Mouse (Mus musculus) intestine, postnatal 0 days (tissue): ENCODE data around the gene Casc1. TPM values are rescaled to one million over a fixed set of nuclear protein-coding genes. Genes with fewer than 3 reads are reported as not detected.

Experiments
- ATAC-seq: fragments of 200-750 bp; cut with Nextera tagmentation; 2 replicates; pipeline ENCODE4 v1.8.0; 2017; ENCODE audit warnings: mild to moderate bottlenecking, moderate TSS enrichment, moderate library complexity
- H3K27ac ChIP-seq: fragments of 300-500 bp; sonication (generic); 2 replicates; pipeline ENCODE4 v1.5.1; 2014; ENCODE audit warnings: mild to moderate bottlenecking, low read depth, low read length, moderate library complexity
- H3K27me3 ChIP-seq: fragments of 300-500 bp; sonication (generic); replicated peaks from 2 replicates; pipeline ENCODE4 v1.6.1; 2014; ENCODE audit warnings: low read length, mixed read lengths; ENCODE audit not compliant: control insufficient read depth, insufficient read depth
- H3K36me3 ChIP-seq: fragments of 300-500 bp; sonication (generic); 2 replicates; pipeline ENCODE4 v1.6.1; 2014; ENCODE audit warnings: mild to moderate bottlenecking, moderate library complexity; ENCODE audit not compliant: control insufficient read depth, insufficient read depth
- H3K4me1 ChIP-seq: fragments of 300-500 bp; sonication (generic); replicated peaks from 2 replicates; pipeline ENCODE4 v1.6.1; 2014; ENCODE audit warnings: antibody characterized with exemption, low read length, mixed read lengths; ENCODE audit not compliant: control insufficient read depth, insufficient read depth
- H3K4me2 ChIP-seq: fragments of 300-500 bp; sonication (generic); replicated peaks from 2 replicates; pipeline ENCODE4 v1.6.1; 2014; ENCODE audit warnings: low read depth, mild to moderate bottlenecking, moderate library complexity
- H3K4me3 ChIP-seq: fragments of 300-500 bp; sonication (generic); 2 replicates; pipeline ENCODE4 v1.5.1; 2014; ENCODE audit warnings: low read depth, low read length
- H3K9ac ChIP-seq: fragments of 300-500 bp; sonication (generic); 2 replicates; pipeline ENCODE4 v1.6.1; 2014; ENCODE audit warnings: mild to moderate bottlenecking, low read depth, low read length
- H3K9me3 ChIP-seq: fragments of 300-500 bp; sonication (generic); 2 replicates; pipeline ENCODE4 v1.6.1; 2016; ENCODE audit warnings: mixed run types; ENCODE audit not compliant: control insufficient read depth
- CTCF ChIP-seq: sonication (generic); IDR thresholded peaks from 2 replicates; pipeline ENCODE4 v1.5.1; 2016; ENCODE audit warnings: low read depth, mild to moderate bottlenecking, control low read depth, antibody characterized with exemption, moderate library complexity
- WGBS: fragments of 180-500 bp; shearing (Covaris S2); extraction: QIAGEN DNeasy Blood & Tissue Kit; methylation state at CpG from one replicate; pipeline ENCODE4 v1.1.7; 2014; 5-methylcytosine and 5-hydroxymethylcytosine counted together
- polyA plus RNA-seq: library from polyadenylated mRNA; unstranded; fragments of >200 nt; fragmentation: Nextera tagmentation; extraction: Ambion mirVana; gene quantifications from 2 replicates; pipeline ENCODE4 v1.2.1, GENCODE M21; 2015

Gene Casc1
- polyA plus RNA-seq, 1 experiment from 2014 or later, result 0.08 TPM

DNA sequence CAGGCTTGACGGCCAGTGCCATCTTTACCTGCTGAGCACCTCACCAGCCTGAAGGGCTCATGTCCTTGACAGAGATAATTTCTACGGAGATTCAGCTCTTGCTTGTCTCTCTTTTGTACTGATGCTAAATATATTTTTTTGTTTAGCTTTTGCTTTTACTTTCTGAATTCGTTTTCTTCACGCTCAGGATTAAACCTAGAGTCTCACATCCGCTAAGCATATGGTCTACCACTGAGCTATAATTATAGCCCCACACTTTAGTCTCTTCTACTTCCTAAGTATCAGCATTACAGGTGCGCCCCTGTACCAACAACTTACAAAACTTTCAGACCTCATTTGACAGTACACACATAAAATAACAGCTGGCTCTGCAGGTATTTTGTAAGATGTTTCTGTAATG is 24.6 kb upstream of the Casc1 start:
- Histone ChIP-seq H3K4me1 (no peaks in the 10 kb centered on the region), H3K4me3 (no peak overlapping the region), H3K4me2 (no peak overlapping the region), H3K36me3 (peaks cover 21% of the 10 kb centered on the region), H3K9ac (no peak overlapping the region), H3K27me3 (no peaks in the 10 kb centered on the region), H3K9me3 (no peaks in the 10 kb centered on the region), H3K27ac (no peak overlapping the region)
- no peak for ATAC-seq
- WGBS, result 86% methylated on average over 6 of the region's 6 CpGs
- TF ChIP-seq CTCF, result no peak

DNA sequence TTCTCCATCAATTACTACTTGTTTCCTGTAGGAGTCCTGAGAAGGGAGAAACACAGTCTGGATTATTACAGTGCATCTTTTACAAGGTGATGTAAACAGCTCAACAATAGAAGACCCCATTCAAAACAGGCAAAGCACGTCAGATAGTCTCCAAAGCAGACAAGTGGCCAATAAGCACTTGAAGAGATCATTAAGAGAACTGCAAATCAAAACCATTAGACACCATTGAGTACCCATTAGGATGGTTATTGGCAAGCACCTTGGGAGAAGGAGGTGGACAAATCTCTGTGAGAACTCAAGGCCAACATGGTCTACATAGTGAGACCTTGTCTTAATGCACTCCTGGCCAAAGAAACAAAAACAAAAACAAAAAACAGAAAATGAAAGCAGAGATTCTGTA is 23.6 kb upstream of the Casc1 start:
- H3K9me3 ChIP-seq, result no peaks in the 10 kb centered on the region
- H3K36me3 ChIP-seq, result peaks cover 23% of the 10 kb centered on the region
- 87% methylated on average over 1 of the region's 1 CpGs for WGBS
- no peaks in the 10 kb centered on the region for H3K27me3 ChIP-seq
- H3K4me1 ChIP-seq, result no peaks in the 10 kb centered on the region
- no peak overlapping the region for H3K4me2 ChIP-seq
- no peak overlapping the region for H3K9ac ChIP-seq
- no peak for TF ChIP-seq CTCF
- no peak overlapping the region for H3K4me3 ChIP-seq
- no peak for ATAC-seq
- no peak overlapping the region for H3K27ac ChIP-seq

DNA sequence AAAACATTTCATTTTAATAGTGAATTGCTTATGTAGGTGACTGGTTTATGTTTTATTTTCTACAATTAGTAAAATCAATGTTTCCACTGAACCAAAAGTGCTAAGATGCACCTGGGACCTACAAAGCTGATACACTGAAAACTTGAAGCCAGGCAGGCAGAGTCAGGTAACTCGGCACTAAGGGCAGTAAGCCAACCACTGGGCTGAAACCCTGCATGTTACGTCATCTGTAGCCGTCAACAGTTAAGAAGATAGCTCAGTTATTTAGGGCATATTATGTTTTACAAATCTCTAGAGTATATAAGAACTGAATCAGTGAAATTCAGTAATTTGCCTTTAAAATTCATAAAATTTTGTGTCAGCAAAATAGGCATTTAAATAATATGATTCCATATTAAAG is 15.5 kb upstream of the Casc1 start:
- Histone ChIP-seq H3K9ac (no peak overlapping the region), H3K27me3 (no peaks in the 10 kb centered on the region), H3K4me3 (no peak overlapping the region), H3K27ac (no peak overlapping the region), H3K4me2 (no peak overlapping the region), H3K9me3 (no peaks in the 10 kb centered on the region), H3K4me1 (no peaks in the 10 kb centered on the region), H3K36me3 (peaks cover 24% of the 10 kb centered on the region; the same call in 1 of the 2 replicates)
- no peak for ATAC-seq
- 81% methylated on average over 3 of the region's 3 CpGs for WGBS
- no peak for TF ChIP-seq CTCF

DNA sequence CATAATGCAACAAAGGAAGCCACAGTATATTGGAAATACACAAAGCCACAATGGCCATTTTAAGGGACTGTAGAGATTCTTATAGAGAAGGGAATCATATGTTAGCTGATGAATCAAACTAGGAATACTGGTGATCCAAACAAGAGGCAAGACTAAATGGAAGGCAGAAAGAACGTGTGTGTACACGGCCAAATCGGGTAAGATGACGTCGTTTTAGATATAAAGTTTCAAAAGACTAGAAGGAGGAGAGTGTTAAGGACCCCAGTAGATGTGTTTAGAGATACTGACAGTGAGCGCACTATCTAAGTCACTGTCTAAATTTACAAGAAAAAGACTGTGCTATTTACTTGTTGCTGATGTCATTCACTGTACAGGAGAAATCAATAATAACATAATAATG is 13.4 kb upstream of the Casc1 start:
- Histone ChIP-seq H3K27me3 (no peaks in the 10 kb centered on the region), H3K4me2 (no peak overlapping the region), H3K27ac (no peak overlapping the region), H3K9me3 (no peaks in the 10 kb centered on the region), H3K36me3 (peaks cover 18% of the 10 kb centered on the region; the same call in 1 of the 2 replicates), H3K4me3 (no peak overlapping the region), H3K9ac (no peak overlapping the region), H3K4me1 (no peaks in the 10 kb centered on the region)
- TF ChIP-seq CTCF, result no peak
- ATAC-seq, result no peak
- WGBS, result 89% methylated on average over 6 of the region's 6 CpGs

DNA sequence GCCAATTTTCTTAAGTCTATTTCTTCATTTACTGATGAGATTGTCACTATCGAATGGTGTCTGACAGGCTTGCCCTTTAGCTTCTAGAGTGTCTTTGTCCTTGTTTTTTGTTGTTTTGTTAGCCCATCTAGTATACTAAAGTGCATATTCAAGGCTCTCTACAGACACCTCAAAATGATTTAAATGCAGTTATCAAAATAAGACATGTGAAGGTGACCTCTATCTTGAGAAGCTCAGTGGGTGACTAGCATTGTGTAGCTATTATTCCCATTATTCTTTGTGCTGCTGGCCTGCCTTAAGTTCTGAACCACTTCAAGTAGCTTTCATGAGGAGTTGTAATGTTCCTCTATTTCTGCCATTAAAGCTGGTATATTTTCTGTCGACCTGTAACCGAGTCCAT is 5.0 kb upstream of the Casc1 start:
- ATAC-seq, result no peak
- Histone ChIP-seq H3K9me3 (no peaks in the 10 kb centered on the region), H3K27ac (no peak overlapping the region), H3K4me3 (no peak overlapping the region), H3K4me2 (no peak overlapping the region), H3K4me1 (no peaks in the 10 kb centered on the region), H3K9ac (no peak overlapping the region), H3K36me3 (peaks cover 12% of the 10 kb centered on the region), H3K27me3 (no peaks in the 10 kb centered on the region)
- no peak for TF ChIP-seq CTCF
- whole genome bisulfite sequencing, result 91% methylated on average over 3 of the region's 3 CpGs

DNA sequence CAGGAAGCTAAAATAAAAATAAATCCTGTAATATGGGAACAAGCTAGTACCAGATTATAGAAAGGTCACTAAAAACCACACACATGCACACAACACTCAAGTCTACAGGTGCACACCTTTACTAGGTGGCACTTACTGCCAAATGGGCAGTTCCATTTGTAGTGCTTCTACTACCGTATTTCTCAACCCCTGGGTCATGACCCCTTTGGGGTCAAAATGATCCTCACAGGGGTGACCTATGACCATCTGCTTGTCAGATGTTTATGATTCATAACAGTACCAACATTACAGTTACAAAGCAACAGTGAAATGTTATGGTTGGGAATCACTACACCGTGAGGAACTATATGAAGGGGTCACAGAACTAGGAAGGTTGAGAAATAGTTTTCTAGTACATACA is 3.1 kb upstream of the Casc1 start:
- WGBS, result 58% methylated on average over 2 of the region's 2 CpGs
- TF ChIP-seq CTCF, result no peak
- no peak for ATAC-seq
- H3K27me3 ChIP-seq, result no peaks in the 10 kb centered on the region
- H3K4me3 ChIP-seq, result no peak overlapping the region
- H3K9ac ChIP-seq, result no peak overlapping the region
- H3K36me3 ChIP-seq, result peaks cover 5% of the 10 kb centered on the region; the same call in 1 of the 2 replicates
- H3K4me1 ChIP-seq, result no peaks in the 10 kb centered on the region
- H3K27ac ChIP-seq, result no peak overlapping the region
- no peaks in the 10 kb centered on the region for H3K9me3 ChIP-seq
- no peak overlapping the region for H3K4me2 ChIP-seq
